Mouse (Mus musculus): ENCODE data around the gene Inpp5b. TPM values are rescaled to one million over a fixed set of nuclear protein-coding genes. Genes with fewer than 3 reads are reported as not detected.

Gene Inpp5b
- total RNA-seq, 2 experiments from 2014 or later, result 46.5 to 48.7 TPM

DNA sequence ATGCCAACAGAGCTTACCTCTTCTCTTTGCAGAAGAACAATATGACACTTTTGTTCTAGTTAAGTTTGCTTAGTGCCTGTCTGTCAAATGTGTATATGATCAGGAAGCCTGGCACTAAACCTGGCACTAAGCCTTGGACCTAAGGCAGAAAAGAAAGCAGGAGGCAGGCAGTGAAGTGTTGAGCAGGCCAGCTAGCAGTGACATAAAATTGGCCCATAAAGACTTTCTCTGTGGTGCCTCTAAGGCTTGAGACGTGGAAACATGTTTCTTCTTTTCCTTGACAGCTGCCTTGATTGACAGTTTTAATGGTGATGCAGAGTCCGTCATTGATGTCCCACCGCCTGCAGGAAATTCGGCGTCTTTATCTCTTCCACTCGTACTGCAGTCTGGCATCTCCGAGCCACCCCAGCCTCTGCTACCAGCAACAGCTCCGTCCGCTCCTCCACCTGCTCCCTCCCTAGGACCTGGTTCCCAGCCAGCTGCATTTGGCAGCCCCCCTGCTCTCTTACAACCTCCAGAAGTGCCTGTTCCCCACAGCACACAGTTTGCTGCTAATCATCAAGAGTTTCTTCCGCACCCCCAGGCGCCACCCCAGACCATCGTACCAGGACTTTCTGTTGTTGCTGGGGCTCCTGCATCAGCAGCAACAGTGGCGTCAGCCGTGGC is 96.5 kb downstream of the Inpp5b start:
- intact Hi-C loops (cut with DNase I), result no loop called here
- DNase-seq (ENCODE audit: extremely low spot score in 1 of 2, low spot score in 2 of 2), result no peak
- no peak for TF ChIP-seq CTCF (IDR thresholded peaks at IDR 0.05)

DNA sequence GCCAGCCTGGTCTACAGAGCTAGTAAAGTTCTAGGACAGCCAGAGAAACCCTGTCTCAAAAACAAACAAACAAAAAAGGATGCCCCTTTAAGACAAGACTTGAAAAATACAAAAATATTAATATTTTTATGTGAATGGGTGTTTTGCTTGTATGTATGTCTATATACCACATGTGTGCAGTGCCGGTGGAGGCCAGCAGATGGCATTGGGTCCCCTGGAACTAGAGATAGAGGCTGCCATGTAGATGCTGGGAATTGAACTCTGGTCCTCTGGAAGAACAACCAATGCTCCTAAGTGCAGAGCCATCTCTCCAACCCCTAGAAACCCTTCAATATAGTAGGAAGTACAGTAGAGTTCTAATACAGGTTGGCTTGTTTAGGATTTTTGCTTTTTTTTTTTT is 99.3 kb downstream of the Inpp5b start:
- intact Hi-C loops (cut with DNase I), result loop anchor here (1.0 kb wide), 1 partner anchor 25 kb away; no protein-coding TSS in a partner anchor
- peak; percentile 16 for TF ChIP-seq CTCF (IDR thresholded peaks at IDR 0.05)
- DNase-seq (ENCODE audit: extremely low spot score in 1 of 2, low spot score in 2 of 2), result no peak
- Histone ChIP-seq H3K4me3 (no peak overlapping the region), H3K27ac (no peak overlapping the region)

More for the DNA sequence above, 96.5 kb downstream of the Inpp5b start:
- no peak overlapping the region for H3K27ac ChIP-seq
- no peak overlapping the region for H3K4me3 ChIP-seq

DNA sequence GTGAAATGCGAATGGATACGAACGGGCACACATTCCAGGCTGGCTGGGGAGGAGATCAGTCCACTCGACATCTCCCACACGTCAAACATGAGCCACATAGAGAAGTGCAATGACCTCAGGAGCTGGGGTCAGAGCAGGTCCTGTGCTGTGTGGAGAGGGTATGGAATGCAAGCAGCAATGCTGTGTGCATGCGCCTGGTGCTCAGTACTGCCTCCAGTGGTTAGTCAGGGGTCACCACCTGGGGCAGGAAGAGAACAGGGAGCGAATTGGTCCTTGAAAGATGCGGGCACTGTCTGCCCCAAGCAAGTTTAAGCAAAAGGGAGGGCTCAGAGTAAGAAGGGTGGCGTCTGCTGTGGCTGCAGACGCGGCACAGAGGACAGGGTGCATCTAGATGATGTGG is 101.8 kb downstream of the Inpp5b start:
- peak; percentile 71 for TF ChIP-seq CTCF (IDR thresholded peaks at IDR 0.05)
- H3K27ac ChIP-seq, result no peak overlapping the region
- no peak for DNase-seq (ENCODE audit: extremely low spot score in 1 of 2, low spot score in 2 of 2)
- H3K4me3 ChIP-seq, result no peak overlapping the region
- intact Hi-C loops (cut with DNase I), result no loop called here

DNA sequence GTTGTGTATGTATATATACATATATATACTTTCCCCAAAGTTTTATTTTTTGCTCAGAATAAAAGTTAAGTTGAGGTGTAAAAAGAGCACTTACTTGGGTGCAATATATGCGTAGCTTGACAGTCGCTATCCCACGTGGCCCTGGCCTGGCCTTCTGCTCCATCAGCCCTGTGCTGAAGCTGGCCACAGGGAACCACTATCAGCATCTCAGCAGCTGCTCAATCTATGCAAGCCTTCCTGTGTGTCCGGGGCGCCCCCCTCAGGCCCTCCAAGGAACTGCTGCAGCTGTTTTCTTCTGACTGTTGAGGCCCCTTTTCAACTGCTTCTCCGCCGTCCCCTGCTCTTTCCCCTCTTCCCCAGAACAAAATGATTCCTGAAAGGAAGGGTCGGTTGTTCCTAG is 105.9 kb downstream of the Inpp5b start:
- Histone ChIP-seq H3K4me3 (no peak overlapping the region), H3K27ac (peak overlapping the region; percentile 10)
- DNase-seq (ENCODE audit: extremely low spot score in 1 of 2, low spot score in 2 of 2), result peak; percentile 83
- TF ChIP-seq CTCF (IDR thresholded peaks at IDR 0.05), result peak; percentile 99
- intact Hi-C loops (cut with DNase I), result loop anchor here (1.0 kb wide), 1 partner anchor 45 kb away; the partner anchor contains the start of gene Mtf1

DNA sequence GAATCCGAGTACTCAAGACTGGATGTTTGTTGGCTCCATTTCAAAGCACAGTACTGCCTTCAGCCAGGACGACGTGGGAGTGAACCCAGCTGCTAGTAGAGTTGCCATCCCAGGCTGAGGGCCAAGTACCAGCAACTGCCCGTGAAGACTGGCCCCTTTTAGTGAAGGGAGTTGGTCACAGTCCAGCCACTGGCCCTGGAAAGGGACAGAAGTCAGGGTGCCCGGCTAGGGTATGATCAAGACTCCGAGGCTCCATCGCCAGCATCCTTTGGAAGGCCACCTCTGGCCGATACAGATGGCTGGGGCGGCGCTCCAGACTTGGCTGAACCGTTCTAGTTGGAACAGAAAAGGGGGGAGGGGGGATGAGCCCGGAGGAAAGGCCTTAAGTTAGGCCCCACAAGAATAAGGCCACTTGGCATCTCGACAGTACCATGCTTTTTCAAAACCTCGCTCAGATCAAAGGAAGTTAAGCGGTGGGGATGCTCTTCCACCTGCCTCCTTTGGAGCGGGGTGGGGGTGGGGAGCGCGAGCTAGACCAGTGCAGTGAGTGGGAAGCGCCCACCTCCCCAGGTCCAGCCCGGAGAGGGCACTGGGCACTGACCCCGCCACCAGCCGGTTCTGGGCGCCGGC is 108.1 kb downstream of the Inpp5b start:
- intact Hi-C loops (cut with DNase I), result loop anchor here (1.0 kb wide), 1 partner anchor 13 kb away; the partner anchor contains the start of gene Maneal
- no peak for TF ChIP-seq CTCF (IDR thresholded peaks at IDR 0.05)
- Histone ChIP-seq H3K27ac (peak overlapping the region; percentile 99), H3K4me3 (peak overlapping the region; percentile 72)
- peak; percentile 63 to 68 for DNase-seq (ENCODE audit: extremely low spot score in 1 of 2, low spot score in 2 of 2)

DNA sequence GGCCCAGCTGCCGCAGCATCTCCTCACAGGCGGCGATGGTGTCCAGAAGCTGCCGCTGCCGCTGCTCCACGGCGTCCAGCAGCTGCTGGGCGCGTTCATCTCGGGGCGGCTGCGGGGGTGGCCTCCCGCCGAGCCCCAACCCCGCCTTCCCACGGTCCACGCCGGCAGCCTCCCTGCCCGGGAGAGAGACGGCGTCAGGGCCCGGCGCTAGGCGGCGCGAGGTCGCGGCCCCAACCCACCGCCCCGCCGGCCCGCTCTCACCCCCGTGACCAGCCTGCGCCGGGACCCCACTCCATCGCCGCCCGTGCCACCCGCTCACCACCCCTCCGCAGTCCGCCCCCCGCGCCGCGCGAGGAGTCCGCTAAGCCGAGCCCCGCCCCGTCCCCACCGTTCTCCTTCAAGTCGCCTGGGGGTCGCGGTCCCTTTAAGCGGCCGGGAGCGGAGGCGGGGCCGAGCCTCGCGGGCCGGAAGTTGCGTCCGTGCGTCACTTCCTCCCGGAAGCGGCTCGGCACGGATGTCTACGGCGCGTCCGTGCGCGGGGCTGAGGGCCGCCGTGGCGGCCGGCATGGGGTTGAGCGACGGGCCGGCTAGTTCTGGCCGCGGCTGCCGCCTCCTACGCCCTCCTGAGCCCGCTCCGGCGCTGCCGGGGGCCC is 108.7 kb downstream of the Inpp5b start, which contains the start of gene Yrdc:
Gene Yrdc, plus strand, starts transcription at position 419 of the 653 bp plus-strand sequence.
- H3K27ac ChIP-seq, result peak within 1 kb of the TSS; percentile 99
- intact Hi-C loops (cut with DNase I), result loop anchor here (1.0 kb wide), 1 partner anchor 12 kb away; the partner anchor contains the start of gene Maneal
- TF ChIP-seq CTCF (IDR thresholded peaks at IDR 0.05), result peak; percentile 27
- H3K4me3 ChIP-seq, result peak within 1 kb of the TSS; percentile 72
- peak; percentile 95 for DNase-seq (ENCODE audit: extremely low spot score in 1 of 2, low spot score in 2 of 2)

Small RNAs within 50 kb of the gene (microRNA-seq; reads per million reads assigned to microRNA genes)
- gene Gm24721, result 0 reads per million in 2 experiments
- gene Mir697, result 0 reads per million in 2 experiments
- gene Mir698, result 0.73 to 0.96 reads per million in 2 experiments

Other genes with a start within 250 kb of the Inpp5b start
- gene 3100002H09Rik, start 131.0 kb upstream of the Inpp5b start, total RNA-seq (2021), result under 1 TPM in 1 of 2 experiments, not detected in 1; 0.70 TPM
- 10 to 100 TPM; 16.9 to 18.8 TPM for gene Pou3f1, start 85.0 kb upstream of the Inpp5b start, total RNA-seq (2021)
- gene Utp11, start 48.2 kb upstream of the Inpp5b start, total RNA-seq (2021), result 10 to 100 TPM; 13.3 to 15.7 TPM
- 1 to 10 TPM; 1.4 to 2.2 TPM for gene Fhl3, start 41.1 kb upstream of the Inpp5b start, total RNA-seq (2021)
- gene Sf3a3, start 27.1 kb upstream of the Inpp5b start, total RNA-seq (2021), result 10 to 100 TPM; 33.0 to 35.6 TPM
- 10 to 100 TPM; 26.1 to 28.4 TPM for gene Mtf1, start 60.3 kb downstream of the Inpp5b start, total RNA-seq (2021)
- 10 to 100 TPM; 29.8 to 33.8 TPM for gene Yrdc, start 108.8 kb downstream of the Inpp5b start, total RNA-seq (2021)
- 10 to 100 TPM; 66.6 to 74.8 TPM for gene 1110065P20Rik, start 109.3 kb downstream of the Inpp5b start, total RNA-seq (2021)
- gene Maneal, start 120.3 kb downstream of the Inpp5b start, total RNA-seq (2021), result 10 to 100 TPM; 53.7 to 55.3 TPM
- gene Epha10, start 139.0 kb downstream of the Inpp5b start, total RNA-seq (2021), result 10 to 100 TPM; 60.5 to 69.6 TPM
- 10 to 100 TPM; 18.9 to 20.3 TPM for gene 9930104L06Rik, start 195.2 kb downstream of the Inpp5b start, total RNA-seq (2021)
- 1 to 10 TPM; 1.2 to 1.9 TPM for gene Cdca8, start 197.5 kb downstream of the Inpp5b start, total RNA-seq (2021)
- 10 to 100 TPM; 17.1 to 21.6 TPM for gene Rspo1, start 244.6 kb downstream of the Inpp5b start, total RNA-seq (2021)

Data from left cerebral cortex, adult 2 months (tissue).